Mouse (Mus musculus) neural tube, embryonic 14.5 days (tissue): ENCODE data around the gene Nisch. TPM values are rescaled to one million over a fixed set of nuclear protein-coding genes. Genes with fewer than 3 reads are reported as not detected.
A peak's percentile ranks its signal among the peaks of the same experiment; 100 is the strongest.

Source experiments
- ATAC-seq: fragments of 200-750 bp; cut with Nextera tagmentation; 2 replicates; pipeline ENCODE4 v1.8.0; 2017; ENCODE audit warnings: low read depth, mild to moderate bottlenecking, moderate TSS enrichment, moderate library complexity
- H3K27ac ChIP-seq: fragments of 300-500 bp; sonication (generic); 2 replicates; pipeline ENCODE4 v1.5.1; 2014; ENCODE audit warnings: low read depth, mild to moderate bottlenecking, control low read depth, low read length, moderate library complexity, mixed read lengths
- H3K27me3 ChIP-seq: fragments of 300-500 bp; sonication (generic); 2 replicates; pipeline ENCODE4 v1.6.1; 2014; ENCODE audit warnings: low read length; ENCODE audit not compliant: control insufficient read depth, insufficient read depth
- H3K36me3 ChIP-seq: fragments of 300-500 bp; sonication (generic); 2 replicates; pipeline ENCODE4 v1.6.1; 2014; ENCODE audit warnings: low read length, mixed read lengths; ENCODE audit not compliant: control insufficient read depth, insufficient read depth
- H3K4me1 ChIP-seq: fragments of 300-500 bp; sonication (generic); 2 replicates; pipeline ENCODE4 v1.6.1; 2014; ENCODE audit warnings: low read length; ENCODE audit not compliant: control insufficient read depth, insufficient read depth
- H3K4me2 ChIP-seq: fragments of 300-500 bp; sonication (generic); 2 replicates; pipeline ENCODE4 v1.6.1; 2014; ENCODE audit warnings: mild to moderate bottlenecking, low read depth, low read length, control low read depth
- H3K4me3 ChIP-seq: fragments of 300-500 bp; sonication (generic); 2 replicates; pipeline ENCODE4 v1.5.1; 2014; ENCODE audit warnings: low read depth, low read length, control low read depth, mixed read lengths
- H3K9ac ChIP-seq: fragments of 300-500 bp; sonication (generic); replicated peaks from 2 replicates; pipeline ENCODE4 v1.6.1; 2014; ENCODE audit warnings: low read depth, mild to moderate bottlenecking, control low read depth, low read length, mixed read lengths
- H3K9me3 ChIP-seq: fragments of 300-500 bp; sonication (generic); 2 replicates; pipeline ENCODE4 v1.6.1; 2016; ENCODE audit warnings: low read length; ENCODE audit not compliant: control insufficient read depth
- WGBS: fragments of 180-500 bp; shearing (Covaris S2); extraction: QIAGEN DNeasy Blood & Tissue Kit; methylation state at CpG from one replicate; pipeline ENCODE4 v1.1.7; 2014; 5-methylcytosine and 5-hydroxymethylcytosine counted together
- polyA plus RNA-seq: library from polyadenylated mRNA; unstranded; fragments of >200 nt; fragmentation: Nextera tagmentation; extraction: Ambion mirVana; gene quantifications from 2 replicates; pipeline ENCODE4 v1.2.1, GENCODE M21; 2014

The Nisch gene
- polyA plus RNA-seq, 1 experiment from 2014 or later = 282 TPM

- 0 out of 2 replicates have a peak, but pooled peaks have one; percentile 2 for ATAC-seq
- peaks cover 20% of the 10 kb centered on the region for H3K4me1 ChIP-seq
- H3K27ac ChIP-seq = peak overlapping the region; percentile 68; the same call in 1 of the 2 replicates
- H3K36me3 ChIP-seq = no peaks in the 10 kb centered on the region
- H3K9me3 ChIP-seq = no peaks in the 10 kb centered on the region
- no peaks in the 10 kb centered on the region for H3K27me3 ChIP-seq
- H3K4me3 ChIP-seq = peak overlapping the region; percentile 65
- H3K9ac ChIP-seq = peak overlapping the region; percentile 64
- H3K4me2 ChIP-seq = peak overlapping the region; percentile 59
- 2% methylated on average over 23 of the region's 23 CpGs for WGBS
Measured at GRCm38 (mm10) chr14:31128101-31128825, 88.5 kb downstream of the Nisch start.

- Histone ChIP-seq H3K4me3 (no peak overlapping the region), H3K9me3 (no peaks in the 10 kb centered on the region)
- WGBS = 94% methylated on average over 8 of the region's 8 CpGs
Measured at GRCm38 (mm10) chr14:31126826-31127225, 89.9 kb downstream of the Nisch start.

GRCm38 (mm10) chr14:31125106-31126075, 91.4 kb downstream of the Nisch start:
- Histone ChIP-seq H3K4me2 (no peak overlapping the region), H3K4me3 (no peak overlapping the region), H3K9me3 (no peaks in the 10 kb centered on the region), H3K27me3 (no peaks in the 10 kb centered on the region), H3K4me1 (peaks cover 5% of the 10 kb centered on the region; the same call in 1 of the 2 replicates), H3K27ac (no peak overlapping the region), H3K36me3 (peaks cover 3% of the 10 kb centered on the region; the same call in 1 of the 2 replicates), H3K9ac (no peak overlapping the region)
- ATAC-seq = no peak
- 66% methylated on average over 9 of the region's 9 CpGs for WGBS

More at GRCm38 (mm10) chr14:31126826-31127225, 89.9 kb downstream of the Nisch start:
- Histone ChIP-seq H3K27me3 (no peaks in the 10 kb centered on the region), H3K4me2 (no peak overlapping the region), H3K4me1 (peaks cover 6% of the 10 kb centered on the region), H3K36me3 (no peaks in the 10 kb centered on the region), H3K9ac (no peak overlapping the region), H3K27ac (no peak overlapping the region)
- ATAC-seq = no peak

Other genes starting within 250 kb of the Nisch start
- gene Glt8d1, start 215.5 kb downstream of the Nisch start, polyA plus RNA-seq = 64.9 and 67.5 TPM in 2 replicates
- gene Spcs1, start 215.3 kb downstream of the Nisch start, polyA plus RNA-seq = 336 TPM in 2 replicates
- gene Pbrm1, start 197.8 kb downstream of the Nisch start, polyA plus RNA-seq = 94.3 and 104 TPM in 2 replicates
- 53.3 and 58.1 TPM in 2 replicates for gene Gnl3, start 197.8 kb downstream of the Nisch start, polyA plus RNA-seq
- gene Smim4, start 88.0 kb downstream of the Nisch start, polyA plus RNA-seq = 69.3 and 74.1 TPM in 2 replicates
- gene Nt5dc2, start 85.9 kb downstream of the Nisch start, polyA plus RNA-seq = 219 and 241 TPM in 2 replicates
- gene Stab1, start 48.3 kb downstream of the Nisch start, polyA plus RNA-seq = 7.0 and 28.7 TPM in 2 replicates
- gene Tnnc1, start 8.6 kb downstream of the Nisch start, polyA plus RNA-seq = 4.1 and 5.5 TPM in 2 replicates
- 0.13 and 0.21 TPM in 2 replicates for gene Sema3g, start 914 bp upstream of the Nisch start, polyA plus RNA-seq
- 11.8 TPM in 2 replicates for gene Phf7, start 34.4 kb upstream of the Nisch start, polyA plus RNA-seq
- gene Bap1, start 34.5 kb upstream of the Nisch start, polyA plus RNA-seq = 97.5 and 101 TPM in 2 replicates
- gene Dnah1, start 107.0 kb upstream of the Nisch start, polyA plus RNA-seq = 3.6 and 4.0 TPM in 2 replicates
- 89.4 and 92.9 TPM in 2 replicates for gene Capn7, start 119.7 kb upstream of the Nisch start, polyA plus RNA-seq
- gene Sh3bp5, start 219.1 kb upstream of the Nisch start, polyA plus RNA-seq = 58.1 and 104 TPM in 2 replicates